ENCODE assay signal across 8 mouse cellular contexts in the genomic region with DNA sequence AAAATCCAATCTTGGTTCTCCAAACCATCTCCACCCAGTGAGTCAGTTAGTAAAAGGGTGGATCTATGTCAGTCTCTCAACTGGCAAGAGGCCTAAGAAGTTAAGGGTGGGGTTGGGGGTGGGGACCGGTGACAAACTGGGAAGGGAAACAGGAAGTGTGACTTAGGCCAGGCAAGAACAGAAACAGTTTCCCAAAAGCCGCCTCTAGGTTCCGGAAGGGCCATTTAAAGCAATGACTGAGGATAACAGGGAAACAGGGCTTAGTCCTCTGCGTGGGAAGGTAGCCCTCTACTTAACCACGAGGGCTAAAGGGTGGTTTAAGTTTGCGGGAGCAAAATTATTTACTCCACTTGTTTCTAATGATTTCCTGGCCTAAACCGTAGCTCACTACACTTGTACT. TPM values are rescaled to one million over a fixed set of nuclear protein-coding genes. Genes with fewer than 3 reads are reported as not detected.
DNase-seq lines count a peak whose midpoint lies in the region; ATAC-seq and TF ChIP-seq lines count a peak whose summit lies in the region.

No protein-coding gene starts in this region.

- DNase-seq in layer of hippocampus, adult 2 months (ENCODE audit: low spot score in 2 of 2), result no peak
- DNase-seq in layer of hippocampus, adult 8-10 months (ENCODE audit: low spot score in 2 of 2), result no peak
- peak; percentile 71 for DNase-seq in c-Kit-positive CD71-positive TER-119-negative erythroid progenitor cells, embryonic 14.5 days (ENCODE audit: low read depth)
- peak; percentile 59 for DNase-seq in gastrocnemius, postnatal 25 days
- DNase-seq in liver, postnatal 0 days, result peak; percentile 81
- DNase-seq in frontal cortex, postnatal 25 days (ENCODE audit: low spot score in 2 of 2), result no peak

- 0 out of 2 replicates have a peak, but pooled peaks cover 2% of the 10 kb centered on the region for H3K4me1 ChIP-seq in intestine, embryonic 15.5 days (replicated peaks)
- H3K4me1 ChIP-seq in liver, postnatal 0 days (ENCODE audit: insufficient read depth), result peaks cover 19% of the 10 kb centered on the region
- peaks cover 9% of the 10 kb centered on the region for H3K4me1 ChIP-seq in neural tube, embryonic 15.5 days

- peak overlapping the region; percentile 88 for H3K27ac ChIP-seq in layer of hippocampus, adult 2 months
- peak overlapping the region; percentile 82; the same call in 1 of the 2 replicates for H3K27ac ChIP-seq in intestine, embryonic 15.5 days
- H3K27ac ChIP-seq in liver, postnatal 0 days (ENCODE audit: low read depth), result peak overlapping the region; percentile 95
- H3K27ac ChIP-seq in neural tube, embryonic 15.5 days (replicated peaks), result no peak overlapping the region

- ATAC-seq in intestine, embryonic 15.5 days, result peak; percentile 71
- peak; percentile 81 for ATAC-seq in liver, postnatal 0 days
- ATAC-seq in neural tube, embryonic 15.5 days (ENCODE audit: low FRiP score), result 0 out of 2 replicates have a peak, but pooled peaks have one; percentile 6

- no peaks in the 10 kb centered on the region for H3K27me3 ChIP-seq in intestine, embryonic 15.5 days (replicated peaks)
- H3K27me3 ChIP-seq in liver, postnatal 0 days (ENCODE audit: insufficient read depth, low read length), result no peaks in the 10 kb centered on the region
- no peaks in the 10 kb centered on the region for H3K27me3 ChIP-seq in neural tube, embryonic 15.5 days (replicated peaks)

- H3K4me2 ChIP-seq in intestine, embryonic 15.5 days (replicated peaks), result peak overlapping the region; percentile 83
- H3K4me2 ChIP-seq in liver, postnatal 0 days (ENCODE audit: low read depth, low read length), result peak overlapping the region; percentile 92
- H3K4me2 ChIP-seq in neural tube, embryonic 15.5 days, result peak overlapping the region; percentile 90

- no peaks in the 10 kb centered on the region for H3K9me3 ChIP-seq in intestine, embryonic 15.5 days
- H3K9me3 ChIP-seq in liver, postnatal 0 days (ENCODE audit: low read length), result no peaks in the 10 kb centered on the region
- no peaks in the 10 kb centered on the region for H3K9me3 ChIP-seq in neural tube, embryonic 15.5 days (replicated peaks)

- TF ChIP-seq CTCF in layer of hippocampus, adult 2 months (conservative IDR thresholded peaks at IDR 0.05), result no peak
- TF ChIP-seq CTCF in liver, postnatal 0 days (IDR thresholded peaks at IDR 0.05; ENCODE audit: low read depth), result no peak

- 0 out of 2 replicates have a peak, but pooled peaks have one; percentile 39 for TF ChIP-seq EP300 in liver, postnatal 0 days (IDR thresholded peaks at IDR 0.05; ENCODE audit: low read depth)

- no peaks in the 10 kb centered on the region for H3K36me3 ChIP-seq in intestine, embryonic 15.5 days
- H3K36me3 ChIP-seq in liver, postnatal 0 days (replicated peaks; ENCODE audit: insufficient read depth, low read length), result peaks cover 3% of the 10 kb centered on the region; the same call in 1 of the 2 replicates
- H3K36me3 ChIP-seq in neural tube, embryonic 15.5 days, result peaks cover 2% of the 10 kb centered on the region; the same call in 1 of the 2 replicates

- 15% methylated on average over 7 of the region's 7 CpGs for WGBS in intestine, embryonic 15.5 days
- 1% methylated on average over 7 of the region's 7 CpGs for WGBS in liver, postnatal 0 days (ENCODE audit: insufficient replicate concordance)
- WGBS in neural tube, embryonic 15.5 days, result 22% methylated on average over 7 of the region's 7 CpGs

- peak overlapping the region; percentile 71 for H3K4me3 ChIP-seq in layer of hippocampus, adult 2 months
- H3K4me3 ChIP-seq in intestine, embryonic 15.5 days (replicated peaks), result peak overlapping the region; percentile 74
- H3K4me3 ChIP-seq in liver, postnatal 0 days (ENCODE audit: low read depth, low read length), result peak overlapping the region; percentile 93
- peak overlapping the region; percentile 61 for H3K4me3 ChIP-seq in neural tube, embryonic 15.5 days (replicated peaks)

- peak overlapping the region; percentile 75; the same call in 1 of the 2 replicates for H3K9ac ChIP-seq in intestine, embryonic 15.5 days
- peak overlapping the region; percentile 91 for H3K9ac ChIP-seq in liver, postnatal 0 days (replicated peaks)
- peak overlapping the region; percentile 48 for H3K9ac ChIP-seq in neural tube, embryonic 15.5 days (replicated peaks)

RNA-seq across cellular contexts. Expression of a gene that starts 1.1 kb away (rescaled TPM):
- total RNA-seq in layer of hippocampus, adult 2 months (2021), result 10 to 100 TPM; 69.0 to 69.6 TPM
- total RNA-seq in layer of hippocampus, adult 8-10 months (2022), result 10 to 100 TPM; 84.3 to 86.7 (median 85.4) TPM
- total RNA-seq in gastrocnemius, postnatal 25 days (2021), result 10 to 100 TPM; 22.0 to 27.4 TPM
- 45.5 and 47.0 TPM in 2 replicates for polyA plus RNA-seq in intestine, embryonic 15.5 days (2015; fragmentation: Nextera tagmentation; extraction: Ambion mirVana)
- polyA plus RNA-seq in liver, postnatal 0 days (2015; fragmentation: Nextera tagmentation; extraction: Ambion mirVana), result 26.1 and 29.2 TPM in 2 replicates
- polyA plus RNA-seq in neural tube, embryonic 15.5 days (2015; fragmentation: Nextera tagmentation; extraction: Ambion mirVana), result 18.0 and 29.8 TPM in 2 replicates

RNA-seq across cellular contexts. Expression of a gene that starts 17.9 kb away (rescaled TPM):
- total RNA-seq in layer of hippocampus, adult 2 months (2021), result 1 to 10 TPM; 1.0 to 1.3 TPM
- 1 to 10 TPM in 1 of 4 experiments, under 1 TPM in 3; 0.71 to 1.3 (median 0.96) TPM for total RNA-seq in layer of hippocampus, adult 8-10 months (2022)
- total RNA-seq in gastrocnemius, postnatal 25 days (2021), result 10 to 100 TPM in 1 of 2 experiments, 1 to 10 TPM in 1; 3.2 to 27.2 TPM
- polyA plus RNA-seq in intestine, embryonic 15.5 days (2015; fragmentation: Nextera tagmentation; extraction: Ambion mirVana), result 0.54 and 0.98 TPM in 2 replicates
- 0.40 and 0.41 TPM in 2 replicates for polyA plus RNA-seq in liver, postnatal 0 days (2015; fragmentation: Nextera tagmentation; extraction: Ambion mirVana)
- 0.40 and 0.73 TPM in 2 replicates for polyA plus RNA-seq in neural tube, embryonic 15.5 days (2015; fragmentation: Nextera tagmentation; extraction: Ambion mirVana)

RNA-seq across cellular contexts. Expression of a gene that starts 26.8 kb away (rescaled TPM):
- 1 to 10 TPM in 1 of 2 experiments, under 1 TPM in 1; 0.51 to 1.4 TPM for total RNA-seq in layer of hippocampus, adult 2 months (2021)
- 1 to 10 TPM in 3 of 4 experiments, under 1 TPM in 1; 0.93 to 2.9 (median 2.3) TPM for total RNA-seq in layer of hippocampus, adult 8-10 months (2022)
- under 1 TPM; 0.24 to 0.28 TPM for total RNA-seq in gastrocnemius, postnatal 25 days (2021)
- 0.18 and 0.28 TPM in 2 replicates for polyA plus RNA-seq in intestine, embryonic 15.5 days (2015; fragmentation: Nextera tagmentation; extraction: Ambion mirVana)
- polyA plus RNA-seq in liver, postnatal 0 days (2015; fragmentation: Nextera tagmentation; extraction: Ambion mirVana), result 0.11 TPM in 1 of 2 replicates, not detected in the other
- polyA plus RNA-seq in neural tube, embryonic 15.5 days (2015; fragmentation: Nextera tagmentation; extraction: Ambion mirVana), result 0.96 and 1.3 TPM in 2 replicates

Comparison
In these comparisons a context has a peak if more than half of its experiments do, and no peak if none do; other contexts are left out.
1. DNase-seq: peak in c-Kit-positive CD71-positive TER-119-negative erythroid progenitor cells, embryonic 14.5 days (single experiment), gastrocnemius, postnatal 25 days (single experiment) and liver, postnatal 0 days (single experiment); none in layer of hippocampus, adult 2 months (0 of 2), layer of hippocampus, adult 8-10 months (0 of 2) and frontal cortex, postnatal 25 days (0 of 2).
2. ATAC-seq: peak in every context shown above with its lines; median percentile 81 in liver, postnatal 0 days; 71 in intestine, embryonic 15.5 days; 6 in neural tube, embryonic 15.5 days.
3. Peak in every context shown above with its lines, with median percentiles within 50 percentile points of each other: H3K4me3 ChIP-seq, H3K4me2 ChIP-seq and H3K9ac ChIP-seq.